Comparison of ENCODE assay signal across 13 mouse cellular contexts in the genomic region with DNA sequence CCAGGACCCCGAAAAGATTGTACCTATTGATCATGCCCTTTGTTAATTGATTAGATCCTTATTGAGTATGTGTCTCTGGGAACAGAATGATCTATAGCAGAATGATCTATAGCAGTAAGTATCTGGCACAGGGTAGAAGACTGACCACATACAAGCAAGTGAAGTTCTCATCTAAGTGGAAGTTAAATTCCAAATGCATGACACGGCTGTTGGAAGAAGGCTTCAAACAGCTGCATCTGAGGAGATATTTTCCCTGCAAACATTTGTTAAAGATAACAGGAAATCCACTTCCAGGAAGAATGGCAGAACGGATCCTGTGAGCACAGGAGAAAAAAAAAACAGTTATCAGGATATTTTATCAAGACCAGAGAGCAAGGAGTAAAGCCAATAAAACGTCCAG.
"Had no signal": no experiment of that assay in that cellular context is flagged by ENCODE, and none has a peak within 500 bp of the region (broad histone marks: within the 10 kb centered on the region; RNA-seq: fewer than 3 reads in every experiment).

No protein-coding gene starts in this region.

- H3K4me1 ChIP-seq: midbrain, embryonic 10.5 days; neural tube, embryonic 12.5 days had no signal

- H3K27ac ChIP-seq: limb, embryonic 13.5 days; liver, embryonic 14.5 days; midbrain, embryonic 10.5 days; neural tube, embryonic 12.5 days had no signal

- H3K4me3 ChIP-seq: limb, embryonic 13.5 days; midbrain, embryonic 10.5 days; neural tube, embryonic 12.5 days had no signal

- H3K27me3 ChIP-seq: limb, embryonic 13.5 days; neural tube, embryonic 12.5 days had no signal

- H3K9ac ChIP-seq: limb, embryonic 13.5 days; liver, embryonic 14.5 days; neural tube, embryonic 12.5 days had no signal

- H3K9me3 ChIP-seq: limb, embryonic 13.5 days; midbrain, embryonic 10.5 days; neural tube, embryonic 12.5 days had no signal

- H3K4me2 ChIP-seq: limb, embryonic 13.5 days; neural tube, embryonic 12.5 days had no signal

- H3K36me3 ChIP-seq: limb, embryonic 13.5 days; midbrain, embryonic 10.5 days; neural tube, embryonic 12.5 days had no signal

- DNase-seq: kidney, adult 11 months; left cerebral cortex, postnatal 4 days; lung, adult 18-20 months; lung, postnatal 36 days; midbrain, embryonic 14.5 days; right cerebral cortex, postnatal 4 days; spleen, adult 18-20 months; thymus, adult 2 months; thymus, postnatal 36 days had no signal
